Mouse (Mus musculus): ENCODE measurements around the gene Zfp472. TPM values are rescaled to one million over a fixed set of nuclear protein-coding genes. Genes with fewer than 3 reads are reported as not detected.

Zfp472 gene
- 0.31 and 1.7 TPM in 2 replicates for polyA plus RNA-seq (2012; rRNA removed; ENCODE audit: low replicate concordance)

DNA sequence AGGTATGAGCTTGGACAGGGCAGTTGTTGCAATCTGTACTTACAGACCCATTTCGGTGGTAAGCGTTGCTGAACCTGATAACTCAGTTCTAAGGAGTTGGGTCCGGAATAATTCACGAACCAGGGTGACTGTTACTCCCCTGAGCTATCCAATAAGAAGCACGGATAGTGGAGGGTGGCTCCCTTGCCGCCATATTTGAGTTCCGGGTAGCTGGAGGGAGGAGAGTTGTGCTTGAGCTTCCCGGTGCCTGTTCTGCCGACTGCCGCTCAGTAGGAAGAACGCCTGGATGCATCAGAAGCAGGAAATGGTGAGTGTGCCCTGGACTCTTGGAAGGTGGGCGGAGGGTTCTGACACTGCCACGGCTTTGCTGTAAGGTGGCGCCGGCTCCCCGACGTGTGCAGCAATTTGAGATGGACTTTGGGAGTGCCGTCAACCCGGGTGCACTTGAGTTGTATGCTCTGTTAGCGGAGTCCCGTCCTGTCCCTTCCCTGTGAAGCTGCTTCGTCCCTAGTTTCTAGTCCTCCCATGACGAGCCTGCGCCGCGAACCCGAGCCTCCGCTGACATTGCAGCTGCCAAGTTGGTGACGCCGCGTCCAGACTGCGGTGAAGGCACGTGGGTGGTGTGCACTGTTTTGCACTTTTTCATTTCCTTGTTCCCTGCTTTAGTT lies at the start of gene Zfp472:
Gene Zfp472 (plus strand): TSS at position 192 of the 668 bp plus-strand sequence.

GRCm38 (mm10) chr17:32917131-32917530 lies 48.5 kb upstream of the Zfp472 start, which contains the start of gene Cyp4f14:
Cyp4f14 (minus strand) TSS chr17:32917342.

DNA sequence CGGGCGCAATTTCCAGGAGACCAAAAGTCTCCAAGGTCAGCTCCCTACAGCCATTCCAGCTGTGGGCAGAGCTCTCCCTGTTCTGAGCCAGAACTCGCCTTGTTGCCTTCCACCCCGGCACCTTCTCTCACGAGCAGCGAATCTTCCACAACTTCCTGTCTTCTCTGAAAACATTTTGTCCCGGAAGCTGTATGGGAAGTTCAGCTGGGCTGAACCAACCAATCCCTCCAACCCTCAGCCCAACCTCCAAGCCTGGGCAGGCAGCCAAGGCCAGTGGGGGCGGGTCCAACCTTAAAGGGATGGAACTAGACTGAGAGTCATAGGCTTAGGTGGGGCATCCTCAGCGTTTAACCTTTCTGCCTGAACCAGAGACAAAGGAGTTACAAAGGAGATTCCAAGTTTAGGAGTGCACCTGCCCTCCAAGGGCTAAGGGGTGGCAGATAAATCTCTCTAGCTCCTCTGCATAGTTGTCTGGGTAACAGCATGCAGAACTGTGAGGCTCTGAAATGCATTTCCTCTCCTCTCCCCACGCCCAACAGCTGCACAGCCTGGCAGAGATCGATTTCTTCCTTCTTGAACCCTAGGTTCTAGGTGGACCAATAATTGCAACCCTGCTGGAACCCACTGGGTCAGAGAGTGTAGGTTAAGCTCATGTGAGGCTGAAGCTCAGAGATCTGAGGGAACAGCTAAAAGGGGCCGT lies 18.2 kb upstream of the Zfp472 start, which contains the start of gene Cyp4f13:
Gene Cyp4f13 (minus strand): TSS at position 188 of the 700 bp plus-strand sequence.

DNA sequence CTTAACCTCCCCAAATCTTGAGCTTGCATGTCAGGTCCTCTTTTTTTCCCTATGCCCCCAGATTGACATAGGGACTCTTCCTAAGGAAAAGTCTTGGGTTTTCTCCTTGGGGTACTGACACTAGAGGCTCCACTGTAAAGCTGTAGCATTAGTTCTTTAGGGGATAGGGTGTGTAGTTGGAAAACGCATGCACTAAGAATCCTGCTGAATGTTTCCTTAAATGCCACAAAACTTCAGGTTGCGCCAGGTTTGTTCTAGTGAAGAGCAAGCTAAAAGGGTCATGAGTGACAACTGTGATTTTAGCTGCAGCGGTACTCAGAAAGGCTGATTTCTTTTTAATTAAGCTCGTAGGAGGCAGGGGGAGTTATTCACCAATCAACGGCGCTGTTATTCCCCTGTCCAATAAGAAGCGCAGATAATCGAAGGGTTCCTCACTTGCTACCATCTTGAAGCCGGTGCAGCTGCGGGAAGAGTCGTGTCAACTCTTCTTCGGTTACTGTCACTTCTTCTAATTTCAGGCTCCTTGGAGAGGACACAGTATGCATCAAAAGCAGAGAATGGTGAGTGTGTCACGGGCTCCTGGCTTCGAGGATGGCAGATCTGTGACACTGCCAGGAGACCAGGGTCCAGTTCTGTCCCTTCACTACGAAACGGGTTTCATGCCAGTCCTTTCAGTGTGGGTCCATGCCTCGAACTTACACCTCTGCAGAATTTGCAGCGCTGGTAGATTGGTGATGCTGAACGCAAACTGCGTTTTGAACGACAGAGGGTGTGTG lies 27.3 kb downstream of the Zfp472 start, which contains the start of gene Zfp952:
Gene Zfp952 (plus strand): TSS at position 431 of the 776 bp plus-strand sequence.

Other genes starting within 250 kb of the Zfp472 start
- 8.4 and 20.7 TPM in 2 replicates for gene Zfp871, start 177.5 kb upstream of the Zfp472 start, polyA plus RNA-seq (2012; rRNA removed; ENCODE audit: low replicate concordance)
- gene Zfp811, start 155.9 kb upstream of the Zfp472 start, polyA plus RNA-seq (2012; rRNA removed; ENCODE audit: low replicate concordance): 0.11 and 0.19 TPM in 2 replicates
- gene Zfp799, start 135.6 kb upstream of the Zfp472 start, polyA plus RNA-seq (2012; rRNA removed; ENCODE audit: low replicate concordance): 2.9 and 4.8 TPM in 2 replicates
- 0.50 and 1.4 TPM in 2 replicates for gene Zfp870, start 74.2 kb upstream of the Zfp472 start, polyA plus RNA-seq (2012; rRNA removed; ENCODE audit: low replicate concordance)
- gene Cyp4f14, start 48.5 kb upstream of the Zfp472 start, polyA plus RNA-seq (2012; rRNA removed; ENCODE audit: low replicate concordance): 0.37 and 1.3 TPM in 2 replicates
- gene Cyp4f13, start 18.4 kb upstream of the Zfp472 start, polyA plus RNA-seq (2012; rRNA removed; ENCODE audit: low replicate concordance): 53.0 and 79.9 TPM in 2 replicates
- gene Zfp952, start 27.3 kb downstream of the Zfp472 start, polyA plus RNA-seq (2012; rRNA removed; ENCODE audit: low replicate concordance): 2.3 and 5.2 TPM in 2 replicates
- 0.27 and 0.80 TPM in 2 replicates for gene Zfp763, start 67.6 kb downstream of the Zfp472 start, polyA plus RNA-seq (2012; rRNA removed; ENCODE audit: low replicate concordance)
- gene 4921501E09Rik, start 102.2 kb downstream of the Zfp472 start, polyA plus RNA-seq (2012; rRNA removed; ENCODE audit: low replicate concordance): not detected in 2 replicates
- gene Zfp563, start 123.5 kb downstream of the Zfp472 start, polyA plus RNA-seq (2012; rRNA removed; ENCODE audit: low replicate concordance): 1.1 and 1.9 TPM in 2 replicates
- gene Morc2b, start 173.9 kb downstream of the Zfp472 start, polyA plus RNA-seq (2012; rRNA removed; ENCODE audit: low replicate concordance): 0.03 TPM in 1 of 2 replicates, not detected in the other
- gene Olfr55, start 202.6 kb downstream of the Zfp472 start, polyA plus RNA-seq (2012; rRNA removed; ENCODE audit: low replicate concordance): not detected in 2 replicates
- not detected in 2 replicates for gene Olfr239, start 225.5 kb downstream of the Zfp472 start, polyA plus RNA-seq (2012; rRNA removed; ENCODE audit: low replicate concordance)